Mouse (Mus musculus) limb, embryonic 12.5 days (tissue): Measurements from ENCODE around the gene Smyd1. TPM values are rescaled to one million over a fixed set of nuclear protein-coding genes. Genes with fewer than 3 reads are reported as not detected.

Experiments used
- ATAC-seq: fragments of 200-750 bp; cut with Nextera tagmentation; 2 replicates; pipeline ENCODE4 v1.8.0; 2017; ENCODE audit warnings: low read depth, moderate TSS enrichment; ENCODE audit not compliant: insufficient number of reproducible peaks, insufficient read depth, low FRiP score, low TSS enrichment
- H3K27ac ChIP-seq: fragments of 300-500 bp; sonication (generic); 2 replicates; pipeline ENCODE4 v1.5.1; 2016; ENCODE audit warnings: mild to moderate bottlenecking, moderate library complexity
- H3K27me3 ChIP-seq: fragments of 300-500 bp; sonication (generic); 2 replicates; pipeline ENCODE4 v1.6.1; 2016; ENCODE audit warnings: mild to moderate bottlenecking, moderate library complexity
- H3K36me3 ChIP-seq: fragments of 300-500 bp; sonication (generic); 2 replicates; pipeline ENCODE4 v1.6.1; 2016; ENCODE audit warnings: mild to moderate bottlenecking, moderate library complexity
- H3K4me1 ChIP-seq: fragments of 300-500 bp; sonication (generic); replicated peaks from 2 replicates; pipeline ENCODE4 v1.6.1; 2016
- H3K4me2 ChIP-seq: fragments of 300-500 bp; sonication (generic); 2 replicates; pipeline ENCODE4 v1.6.1; 2016; ENCODE audit warnings: mild to moderate bottlenecking, moderate library complexity
- H3K4me3 ChIP-seq: fragments of 300-500 bp; sonication (generic); replicated peaks from 2 replicates; pipeline ENCODE4 v1.5.1; 2016; ENCODE audit warnings: mild to moderate bottlenecking
- H3K9ac ChIP-seq: fragments of 300-500 bp; sonication (generic); replicated peaks from 2 replicates; pipeline ENCODE4 v1.6.1; 2016; ENCODE audit warnings: mild to moderate bottlenecking, moderate library complexity
- H3K9me3 ChIP-seq: fragments of 300-500 bp; sonication (generic); 2 replicates; pipeline ENCODE4 v1.6.1; 2016; ENCODE audit warnings: mild to moderate bottlenecking, moderate library complexity
- WGBS: fragments of 180-500 bp; shearing (Covaris S2); methylation state at CpG from one replicate; pipeline ENCODE4 v1.1.7; 2016; 5-methylcytosine and 5-hydroxymethylcytosine counted together
- polyA plus RNA-seq: library from polyadenylated mRNA; unstranded; fragments of >200 nt; fragmentation: Nextera tagmentation; extraction: Ambion mirVana; gene quantifications from 2 replicates; pipeline ENCODE4 v1.2.1, GENCODE M21; 2016

The Smyd1 gene
- polyA plus RNA-seq, 1 experiment from 2014 or later: 5.1 TPM

DNA sequence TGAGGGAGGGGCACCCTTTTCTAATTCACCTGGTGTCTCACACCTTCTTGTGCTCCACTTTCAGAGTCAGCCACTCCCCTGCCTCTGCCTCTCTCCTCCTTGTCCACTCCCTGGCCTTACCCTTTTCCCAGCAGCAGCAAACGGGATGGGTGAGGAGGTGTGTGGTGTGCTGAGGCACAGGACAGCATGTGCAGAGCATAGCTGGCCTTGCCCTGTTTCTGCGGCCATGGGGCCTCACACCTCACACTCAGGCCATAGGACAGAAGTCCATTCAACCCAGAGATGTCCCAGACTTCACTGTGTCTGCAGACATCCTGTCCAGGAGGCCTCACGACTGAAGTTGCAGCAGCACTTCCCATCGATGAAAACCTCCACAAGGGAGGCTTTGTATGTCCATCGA is 118.4 kb downstream of the Smyd1 start:
- 0 out of 2 replicates have a peak, but pooled peaks cover 5% of the 10 kb centered on the region for H3K4me1 ChIP-seq
- no peak overlapping the region for H3K27ac ChIP-seq
- no peaks in the 10 kb centered on the region for H3K9me3 ChIP-seq
- no peak overlapping the region for H3K9ac ChIP-seq
- no peak for ATAC-seq
- no peak overlapping the region for H3K4me3 ChIP-seq
- no peak overlapping the region for H3K4me2 ChIP-seq
- H3K36me3 ChIP-seq: no peaks in the 10 kb centered on the region
- WGBS: 78% methylated on average over 5 of the region's 5 CpGs
- no peaks in the 10 kb centered on the region for H3K27me3 ChIP-seq

- H3K4me1 ChIP-seq: 0 out of 2 replicates have a peak, but pooled peaks cover 5% of the 10 kb centered on the region
- no peak overlapping the region for H3K27ac ChIP-seq
- no peaks in the 10 kb centered on the region for H3K27me3 ChIP-seq
- no peaks in the 10 kb centered on the region for H3K9me3 ChIP-seq
- 64% methylated on average over 5 of the region's 5 CpGs for WGBS
- ATAC-seq: no peak
- no peak overlapping the region for H3K4me3 ChIP-seq
- H3K36me3 ChIP-seq: no peaks in the 10 kb centered on the region
- H3K4me2 ChIP-seq: no peak overlapping the region
- no peak overlapping the region for H3K9ac ChIP-seq
Measured at GRCm38 (mm10) chr6:71201925-71202324, 120.1 kb downstream of the Smyd1 start.

GRCm38 (mm10) chr6:71199612-71200011 is 122.4 kb downstream of the Smyd1 start, which contains the start of gene Fabp1:
Gene Fabp1 (plus strand): TSS chr6:71199827.
- no peak for ATAC-seq
- 79% methylated on average over 4 of the region's 4 CpGs for WGBS
- Histone ChIP-seq H3K4me2 (no peak within 1 kb of the TSS), H3K4me3 (no peak within 1 kb of the TSS), H3K4me1 (0 out of 2 replicates have a peak, but pooled peaks cover 5% of the 10 kb centered on the region), H3K9me3 (no peaks in the 10 kb centered on the region), H3K27ac (no peak within 1 kb of the TSS), H3K9ac (no peak within 1 kb of the TSS), H3K27me3 (no peaks in the 10 kb centered on the region), H3K36me3 (no peaks in the 10 kb centered on the region)

DNA sequence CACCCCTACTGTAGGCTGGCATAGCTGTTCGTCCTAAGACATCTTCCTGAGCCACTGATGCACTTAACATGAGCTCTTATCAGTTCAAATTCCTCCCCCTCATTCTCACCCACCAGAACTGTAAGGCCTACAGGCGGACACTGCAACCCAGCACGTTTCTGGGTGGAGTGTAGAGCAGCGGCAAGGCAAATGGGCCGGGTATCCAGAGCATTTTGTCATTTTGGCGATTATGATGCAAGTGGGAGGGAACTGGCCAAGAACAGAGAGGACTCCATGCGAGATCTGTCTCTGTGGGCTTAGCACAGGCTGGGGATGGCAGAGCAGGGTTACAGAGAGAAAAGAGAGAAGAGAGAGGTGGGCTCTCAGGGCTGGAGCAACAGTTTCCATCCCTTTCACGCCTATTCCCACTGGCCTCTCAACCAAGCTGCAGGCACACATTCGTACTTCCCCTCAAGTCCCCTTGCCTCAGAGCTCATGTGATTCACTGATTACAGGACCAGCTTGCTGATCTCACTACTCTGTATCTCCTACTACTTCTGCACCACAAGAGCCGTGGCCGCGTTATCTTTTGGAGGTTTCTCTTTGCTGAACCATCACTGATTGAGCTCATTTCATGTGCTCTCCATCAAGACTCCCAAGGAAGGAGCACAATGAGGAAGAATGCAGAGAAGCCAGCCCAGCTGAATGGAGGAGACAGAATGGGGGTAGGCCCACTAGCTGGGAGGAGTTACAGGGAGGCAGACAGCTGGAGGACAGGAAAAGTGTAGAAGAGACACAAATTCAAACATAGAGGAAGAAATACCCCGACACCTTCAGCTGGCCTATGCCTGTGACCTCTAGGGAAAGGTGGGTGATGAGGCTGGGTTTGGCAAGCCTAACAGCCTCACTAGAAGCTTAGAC is 124.1 kb downstream of the Smyd1 start:
- Histone ChIP-seq H3K27ac (no peak overlapping the region), H3K4me2 (no peak overlapping the region), H3K27me3 (no peaks in the 10 kb centered on the region), H3K4me1 (0 out of 2 replicates have a peak, but pooled peaks cover 5% of the 10 kb centered on the region), H3K36me3 (no peaks in the 10 kb centered on the region), H3K9me3 (no peaks in the 10 kb centered on the region), H3K4me3 (no peak overlapping the region), H3K9ac (no peak overlapping the region)
- no peak for ATAC-seq
- WGBS: 83% methylated on average over 13 of the region's 13 CpGs

GRCm38 (mm10) chr6:71196107-71196506 is 125.9 kb downstream of the Smyd1 start:
- no peaks in the 10 kb centered on the region for H3K9me3 ChIP-seq
- H3K27me3 ChIP-seq: no peaks in the 10 kb centered on the region
- no peak overlapping the region for H3K4me3 ChIP-seq
- H3K4me1 ChIP-seq: no peaks in the 10 kb centered on the region
- no peak for ATAC-seq
- H3K9ac ChIP-seq: no peak overlapping the region
- no peak overlapping the region for H3K4me2 ChIP-seq
- H3K27ac ChIP-seq: no peak overlapping the region
- no peaks in the 10 kb centered on the region for H3K36me3 ChIP-seq

GRCm38 (mm10) chr6:71193151-71193740 is 128.8 kb downstream of the Smyd1 start:
- 80% methylated on average over 6 of the region's 6 CpGs for WGBS
- no peak overlapping the region for H3K9ac ChIP-seq
- no peaks in the 10 kb centered on the region for H3K36me3 ChIP-seq
- H3K4me3 ChIP-seq: no peak overlapping the region
- no peak overlapping the region for H3K4me2 ChIP-seq
- no peaks in the 10 kb centered on the region for H3K4me1 ChIP-seq
- H3K27ac ChIP-seq: no peak overlapping the region
- no peaks in the 10 kb centered on the region for H3K9me3 ChIP-seq
- no peak for ATAC-seq
- no peaks in the 10 kb centered on the region for H3K27me3 ChIP-seq

DNA sequence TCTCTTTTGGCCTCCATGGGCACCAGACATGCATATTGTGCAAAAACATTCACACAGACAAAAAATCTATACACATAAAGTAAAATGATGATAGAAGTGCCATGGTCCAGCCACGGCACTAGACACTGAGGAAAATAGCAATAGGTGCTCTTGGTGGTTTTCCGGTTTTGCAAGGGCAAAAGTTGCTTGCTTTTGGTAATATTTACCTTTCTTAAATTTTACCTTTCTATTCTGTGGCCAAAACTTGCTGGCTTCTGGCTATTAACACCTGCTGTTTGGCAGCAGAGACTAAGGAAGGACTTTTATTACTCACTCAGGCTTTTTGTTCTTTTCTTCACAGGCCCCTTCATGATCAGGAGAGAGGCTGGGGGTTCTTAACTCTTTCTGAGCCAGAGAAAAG is 131.5 kb downstream of the Smyd1 start:
- no peak overlapping the region for H3K27ac ChIP-seq
- no peak overlapping the region for H3K4me3 ChIP-seq
- WGBS: 71% methylated on average over 2 of the region's 2 CpGs
- no peak overlapping the region for H3K4me2 ChIP-seq
- no peaks in the 10 kb centered on the region for H3K27me3 ChIP-seq
- no peak overlapping the region for H3K9ac ChIP-seq
- ATAC-seq: no peak
- no peaks in the 10 kb centered on the region for H3K4me1 ChIP-seq
- no peaks in the 10 kb centered on the region for H3K9me3 ChIP-seq
- H3K36me3 ChIP-seq: no peaks in the 10 kb centered on the region

DNA sequence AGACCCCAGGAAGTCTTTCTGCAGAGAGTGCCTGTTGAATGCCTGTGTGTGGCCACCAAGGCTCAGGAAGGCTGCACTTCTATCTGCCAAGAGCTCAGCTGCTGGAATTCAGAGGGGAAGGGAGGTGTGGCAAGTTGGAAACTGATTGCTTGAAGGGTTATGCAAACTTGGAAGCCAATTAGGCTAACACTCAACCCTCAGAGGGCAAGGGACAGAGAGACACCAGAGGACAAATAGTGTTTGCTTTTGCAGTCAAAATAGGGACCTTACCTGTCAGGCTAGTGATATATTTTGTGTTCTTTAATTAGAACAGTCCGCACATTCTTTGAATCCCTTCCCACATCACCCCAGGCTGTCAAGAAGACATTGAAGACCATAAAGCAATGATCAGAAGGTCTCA is 132.5 kb downstream of the Smyd1 start:
- ATAC-seq: no peak
- Histone ChIP-seq H3K36me3 (no peaks in the 10 kb centered on the region), H3K4me1 (no peaks in the 10 kb centered on the region), H3K4me3 (no peak overlapping the region), H3K4me2 (no peak overlapping the region), H3K27ac (no peak overlapping the region), H3K27me3 (no peaks in the 10 kb centered on the region), H3K9me3 (no peaks in the 10 kb centered on the region), H3K9ac (no peak overlapping the region)
- 14% methylated on average over 1 of the region's 1 CpGs for WGBS

DNA sequence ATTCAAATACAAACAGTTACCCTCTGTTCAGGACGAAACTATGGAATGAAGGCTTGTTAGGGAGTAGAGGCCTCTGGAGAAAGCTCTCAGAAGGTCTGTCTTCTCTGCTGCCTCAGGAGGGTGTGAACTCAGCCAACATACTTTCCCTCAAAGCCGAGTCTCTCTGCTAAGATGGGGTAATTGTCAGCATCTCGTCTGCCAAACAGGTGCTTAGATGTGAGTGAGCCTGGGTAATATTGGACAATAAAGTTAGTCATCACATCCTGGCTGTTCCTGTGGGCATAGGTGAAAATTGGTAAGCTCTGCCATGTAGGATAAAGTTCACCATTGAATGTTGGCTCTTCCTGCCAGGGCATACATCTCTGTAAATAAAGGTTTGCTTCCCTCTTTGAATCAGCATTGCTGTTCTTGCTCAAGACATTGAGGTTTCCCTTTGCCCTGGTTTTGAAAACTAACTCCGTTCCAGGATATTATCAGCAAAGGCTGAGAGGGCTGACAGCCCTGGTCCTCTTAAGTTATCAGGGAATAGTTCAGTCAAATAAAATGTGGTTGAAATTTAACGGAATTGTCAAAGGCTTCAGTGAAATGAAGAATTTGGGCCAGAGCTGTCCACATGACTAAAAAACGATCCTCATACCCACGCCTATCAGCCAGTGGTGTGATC is 137.0 kb downstream of the Smyd1 start:
- no peak for ATAC-seq

DNA sequence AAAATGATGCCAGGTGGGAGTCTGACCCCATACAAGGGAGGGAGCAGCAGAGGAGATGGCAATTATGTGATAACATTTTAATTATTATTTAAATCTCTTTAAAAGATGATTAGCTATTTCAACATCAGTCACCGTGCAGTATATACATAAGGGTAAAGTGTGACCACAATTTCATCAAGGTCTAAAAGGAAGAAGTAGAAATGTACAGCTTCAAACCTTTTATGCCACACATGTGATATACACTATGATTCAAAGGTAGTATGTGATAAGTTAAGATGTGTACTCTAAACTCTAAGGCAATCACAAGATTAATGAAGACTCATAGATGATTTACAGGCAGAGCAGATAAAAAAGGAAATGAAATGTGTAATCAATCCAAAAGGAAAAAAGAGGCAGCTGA is 141.4 kb downstream of the Smyd1 start:
- Histone ChIP-seq H3K4me3 (no peak overlapping the region), H3K9ac (no peak overlapping the region), H3K9me3 (no peaks in the 10 kb centered on the region), H3K4me1 (no peaks in the 10 kb centered on the region), H3K27me3 (no peaks in the 10 kb centered on the region), H3K36me3 (no peaks in the 10 kb centered on the region), H3K27ac (no peak overlapping the region), H3K4me2 (no peak overlapping the region)
- no peak for ATAC-seq
- 90% methylated on average over 1 of the region's 1 CpGs for WGBS

More for the DNA sequence above, 137.0 kb downstream of the Smyd1 start:
- Histone ChIP-seq H3K27me3 (no peaks in the 10 kb centered on the region), H3K36me3 (no peaks in the 10 kb centered on the region), H3K9ac (no peak overlapping the region), H3K4me1 (no peaks in the 10 kb centered on the region), H3K27ac (no peak overlapping the region), H3K4me2 (no peak overlapping the region), H3K9me3 (no peaks in the 10 kb centered on the region), H3K4me3 (no peak overlapping the region)
- WGBS: 81% methylated on average over 7 of the region's 7 CpGs

DNA sequence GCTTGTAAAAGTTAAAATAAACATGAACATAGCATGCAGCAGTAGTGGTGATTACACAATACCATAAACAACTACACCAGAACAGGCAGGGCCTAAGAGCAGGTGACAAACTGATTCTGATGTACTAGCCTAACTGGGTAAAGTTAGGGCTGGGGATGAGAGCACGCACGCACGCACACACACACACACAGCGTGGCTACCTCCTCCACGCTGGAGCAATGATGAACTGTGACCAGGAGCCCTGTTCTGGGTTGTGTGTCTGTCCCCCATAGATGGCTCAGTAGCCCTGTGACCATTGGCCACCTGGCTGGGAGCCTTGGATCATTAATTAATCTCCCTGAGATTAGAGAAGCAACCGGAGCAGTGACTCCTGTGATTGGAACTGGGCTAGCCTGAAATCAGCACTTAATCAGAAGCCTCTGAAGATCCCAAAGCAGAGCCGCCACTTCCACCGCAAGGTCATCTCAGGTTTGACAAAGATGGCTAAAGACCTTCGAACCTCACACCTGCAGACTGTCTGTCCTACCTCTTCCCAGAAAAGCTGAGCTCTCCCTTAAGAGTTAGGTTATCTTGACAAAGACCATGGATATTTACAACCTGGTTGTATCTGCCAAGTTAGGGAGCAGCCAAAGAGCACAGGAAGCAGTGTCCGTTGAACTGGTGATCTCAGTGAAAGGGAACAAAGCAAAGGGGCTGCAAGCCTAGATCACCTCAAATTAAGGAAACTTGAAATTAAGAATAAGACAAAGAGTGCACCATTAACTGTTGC is 149.0 kb downstream of the Smyd1 start:
- 85% methylated on average over 10 of the region's 10 CpGs for WGBS
- H3K27ac ChIP-seq: no peak overlapping the region
- ATAC-seq: no peak

More for the DNA sequence above, 149.0 kb downstream of the Smyd1 start:
- Histone ChIP-seq H3K9me3 (no peaks in the 10 kb centered on the region), H3K4me2 (no peak overlapping the region), H3K4me1 (no peaks in the 10 kb centered on the region), H3K9ac (no peak overlapping the region), H3K27me3 (no peaks in the 10 kb centered on the region), H3K36me3 (no peaks in the 10 kb centered on the region), H3K4me3 (no peak overlapping the region)
